Mouse (Mus musculus) limb, embryonic 14.5 days (tissue): Measurements from ENCODE around the gene Slc12a6. TPM values are rescaled to one million over a fixed set of nuclear protein-coding genes. Genes with fewer than 3 reads are reported as not detected.

Experiments used
- ATAC-seq: fragments of 200-750 bp; cut with Nextera tagmentation; 2 replicates; pipeline ENCODE4 v1.8.0; 2017; ENCODE audit warnings: low read depth, moderate number of reproducible peaks, moderate TSS enrichment; ENCODE audit not compliant: low FRiP score
- DNase-seq: peaks from one replicate; pipeline ENCODE4 v3.0.0-alpha.2; 2015; ENCODE audit warnings: low spot score
- H3K27ac ChIP-seq: fragments of 300-500 bp; sonication (generic); replicated peaks from 2 replicates; pipeline ENCODE4 v1.5.1; 2014; ENCODE audit warnings: low read depth, mild to moderate bottlenecking, low read length, moderate library complexity, mixed read lengths
- H3K27me3 ChIP-seq: fragments of 300-500 bp; sonication (generic); 2 replicates; pipeline ENCODE4 v1.6.1; 2014; ENCODE audit warnings: low read length, mixed read lengths; ENCODE audit not compliant: control insufficient read depth, insufficient read depth
- H3K36me3 ChIP-seq: fragments of 300-500 bp; sonication (generic); 2 replicates; pipeline ENCODE4 v1.6.1; 2014; ENCODE audit warnings: mild to moderate bottlenecking, low read length, moderate library complexity, mixed read lengths; ENCODE audit not compliant: control insufficient read depth, insufficient read depth
- H3K4me1 ChIP-seq: fragments of 300-500 bp; sonication (generic); 2 replicates; pipeline ENCODE4 v1.6.1; 2014; ENCODE audit warnings: antibody characterized with exemption, low read length, mixed read lengths; ENCODE audit not compliant: control insufficient read depth, insufficient read depth
- H3K4me2 ChIP-seq: fragments of 300-500 bp; sonication (generic); replicated peaks from 2 replicates; pipeline ENCODE4 v1.6.1; 2014; ENCODE audit warnings: low read depth, mild to moderate bottlenecking, low read length, moderate library complexity; ENCODE audit not compliant: severe bottlenecking
- H3K4me3 ChIP-seq: fragments of 300-500 bp; sonication (generic); replicated peaks from 2 replicates; pipeline ENCODE4 v1.5.1; 2014; ENCODE audit warnings: low read length
- H3K9ac ChIP-seq: fragments of 300-500 bp; sonication (generic); 2 replicates; pipeline ENCODE4 v1.6.1; 2014; ENCODE audit warnings: mild to moderate bottlenecking, low read depth, low read length, moderate library complexity; ENCODE audit not compliant: severe bottlenecking
- H3K9me3 ChIP-seq: fragments of 300-500 bp; sonication (generic); 2 replicates; pipeline ENCODE4 v1.6.1; 2016; ENCODE audit warnings: low read length; ENCODE audit not compliant: control insufficient read depth
- POLR2A ChIP-seq: fragments of 200-500 bp; IDR thresholded peaks from 2 replicates; pipeline ENCODE4 v1.8.0; 2012; ENCODE audit warnings: inconsistent platforms, mild to moderate bottlenecking, moderate library complexity, borderline replicate concordance; ENCODE audit not compliant: insufficient read depth, insufficient read length; ENCODE audit errors: extremely low read depth
- WGBS: fragments of 180-500 bp; shearing (Covaris S2); extraction: QIAGEN DNeasy Blood & Tissue Kit; methylation state at CpG from one replicate; pipeline ENCODE4 v1.1.7; 2014; 5-methylcytosine and 5-hydroxymethylcytosine counted together
- polyA plus RNA-seq, 2 experiments: library from polyadenylated mRNA; depleted of rRNA in 1 of 2; stranded (reverse) in 1 of 2; unstranded in 1 of 2; fragments of >200 nt; fragmentation: Nextera tagmentation in 1 of 2; extraction: Ambion mirVana in 1 of 2; gene quantifications; 2 replicates each; pipeline versions ENCODE4 v1.2.1 to v1.2.3; 2012 to 2014

The Slc12a6 gene
- polyA plus RNA-seq, 2 experiments: 14.1 to 32.5 TPM

DNA sequence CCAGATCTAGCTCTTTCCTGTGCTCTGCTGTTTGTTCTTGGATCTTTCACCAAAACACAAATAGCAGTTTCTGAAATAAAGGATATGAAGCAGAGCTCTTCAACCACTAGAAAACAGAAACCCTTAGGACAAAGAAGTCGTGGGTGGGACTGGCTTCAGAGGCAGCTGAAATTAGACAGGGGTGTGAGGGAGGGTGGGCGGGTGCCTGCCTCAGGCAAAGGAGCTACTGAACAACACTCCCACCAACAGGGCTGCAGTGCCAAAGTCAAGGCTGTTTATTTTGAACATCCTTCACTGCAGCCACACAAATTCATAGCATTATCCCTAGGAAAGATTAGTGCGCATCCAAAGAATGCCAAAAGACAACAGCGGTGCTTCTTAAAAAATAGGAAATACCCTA lies 41.3 kb upstream of the Slc12a6 start:
- Histone ChIP-seq H3K4me2 (no peak overlapping the region), H3K9ac (no peak overlapping the region), H3K27ac (no peak overlapping the region), H3K4me3 (no peak overlapping the region), H3K9me3 (no peaks in the 10 kb centered on the region), H3K36me3 (no peaks in the 10 kb centered on the region), H3K27me3 (no peaks in the 10 kb centered on the region), H3K4me1 (no peaks in the 10 kb centered on the region)
- no peak for DNase-seq
- ATAC-seq: no peak
- TF ChIP-seq POLR2A: no peak
- 56% methylated on average over 4 of the region's 4 CpGs for WGBS

- no peak overlapping the region for H3K9ac ChIP-seq
- WGBS: 64% methylated on average over 1 of the region's 1 CpGs
- H3K9me3 ChIP-seq: no peaks in the 10 kb centered on the region
- H3K36me3 ChIP-seq: no peaks in the 10 kb centered on the region
- no peak for TF ChIP-seq POLR2A
- no peak overlapping the region for H3K4me2 ChIP-seq
- H3K4me1 ChIP-seq: no peaks in the 10 kb centered on the region
- no peak for DNase-seq
- H3K4me3 ChIP-seq: no peak overlapping the region
- H3K27me3 ChIP-seq: no peaks in the 10 kb centered on the region
- H3K27ac ChIP-seq: no peak overlapping the region
- ATAC-seq: no peak
These were observed 33.0 kb upstream of the Slc12a6 start for GRCm38 (mm10) chr2:112232623-112233022.

GRCm38 (mm10) chr2:112236620-112237019 lies 29.0 kb upstream of the Slc12a6 start:
- 74% methylated on average over 2 of the region's 2 CpGs for WGBS
- Histone ChIP-seq H3K4me2 (no peak overlapping the region), H3K27ac (no peak overlapping the region), H3K9ac (no peak overlapping the region), H3K9me3 (no peaks in the 10 kb centered on the region), H3K27me3 (no peaks in the 10 kb centered on the region), H3K36me3 (no peaks in the 10 kb centered on the region), H3K4me1 (peaks cover 9% of the 10 kb centered on the region; the same call in 1 of the 2 replicates), H3K4me3 (no peak overlapping the region)
- no peak for TF ChIP-seq POLR2A
- DNase-seq: no peak
- no peak for ATAC-seq

DNA sequence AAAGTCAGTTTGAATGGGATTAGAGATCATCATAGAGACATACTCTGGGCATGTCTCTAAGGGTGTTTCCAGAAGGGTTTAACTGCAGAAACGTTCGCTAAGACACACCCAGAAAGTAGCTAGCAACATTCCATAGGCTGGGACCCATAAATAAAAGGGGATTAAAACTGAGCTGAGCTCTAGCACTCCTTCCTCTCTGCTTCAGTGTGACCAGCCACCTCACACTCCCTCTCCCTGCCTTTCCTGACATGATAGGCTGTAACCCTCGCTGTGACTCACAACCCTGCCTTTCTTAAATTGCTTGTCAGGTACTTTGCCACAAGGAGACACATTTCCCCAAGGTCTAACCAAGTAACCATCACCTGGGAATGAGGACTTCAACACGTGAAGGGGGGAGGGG lies 27.6 kb upstream of the Slc12a6 start:
- no peak overlapping the region for H3K27ac ChIP-seq
- no peaks in the 10 kb centered on the region for H3K36me3 ChIP-seq
- no peak overlapping the region for H3K4me2 ChIP-seq
- DNase-seq (no peak), ATAC-seq (no peak)
- peaks cover 9% of the 10 kb centered on the region; the same call in 1 of the 2 replicates for H3K4me1 ChIP-seq
- H3K9me3 ChIP-seq: no peaks in the 10 kb centered on the region
- no peak for TF ChIP-seq POLR2A
- no peak overlapping the region for H3K4me3 ChIP-seq
- no peak overlapping the region for H3K9ac ChIP-seq
- 3% methylated on average over 4 of the region's 4 CpGs for WGBS
- H3K27me3 ChIP-seq: no peaks in the 10 kb centered on the region

- no peaks in the 10 kb centered on the region for H3K27me3 ChIP-seq
- H3K27ac ChIP-seq: peak within 1 kb of the TSS; percentile 93
- peak within 1 kb of the TSS; percentile 77 for H3K4me3 ChIP-seq
- peak within 1 kb of the TSS; percentile 88 for H3K4me2 ChIP-seq
- under 1% methylated on average over 56 of the region's 94 CpGs for WGBS
- DNase-seq (peak; percentile 78), ATAC-seq (peak; percentile 90)
- peak within 1 kb of the TSS; percentile 80 for H3K9ac ChIP-seq
- TF ChIP-seq POLR2A: peak; percentile 69; the same call in 1 of the 2 replicates
- H3K36me3 ChIP-seq: peaks cover 6% of the 10 kb centered on the region
- H3K4me1 ChIP-seq: peaks cover 9% of the 10 kb centered on the region; the same call in 1 of the 2 replicates
- H3K9me3 ChIP-seq: no peaks in the 10 kb centered on the region
These were observed 26.3 kb upstream of the Slc12a6 start, which contains the start of gene Lpcat4 for GRCm38 (mm10) chr2:112239212-112239934. Gene Lpcat4, plus strand, starts transcription at chr2:112239468.
